Mouse (Mus musculus) CH12.LX (cell line): ENCODE measurements around the gene Pde9a.

ENCODE experiments used
- CHD1 ChIP-seq: IDR thresholded peaks from 2 replicates; pipeline ENCODE4 v1.6.1; 2012; ENCODE audit warnings: low read depth, low read length, improper control_type of control experiment, inconsistent platforms
- CTCF ChIP-seq, 2 experiments: IDR thresholded peaks in 1 of 2; conservative IDR thresholded peaks in 1 of 2; 2 replicates each; pipeline ENCODE4 v1.5.1; 2011 to 2012; ENCODE audit warnings: low read depth in 2 of 2, low read length in 2 of 2, improper control_type of control experiment in 1 of 2, inconsistent platforms in 1 of 2, mild to moderate bottlenecking in 1 of 2, moderate library complexity in 1 of 2
- E2F4 ChIP-seq: IDR thresholded peaks from 2 replicates; pipeline ENCODE4 v1.6.1; 2011; ENCODE audit warnings: low read depth, low read length, improper control_type of control experiment; ENCODE audit not compliant: insufficient replicate concordance
- EP300 ChIP-seq: IDR thresholded peaks from 2 replicates; pipeline ENCODE4 v1.6.1; 2011; ENCODE audit warnings: low read length, improper control_type of control experiment
- GABPA ChIP-seq: IDR thresholded peaks from 2 replicates; pipeline ENCODE4 v1.6.1; 2012; ENCODE audit warnings: low read depth, low read length, improper control_type of control experiment, inconsistent platforms; ENCODE audit not compliant: insufficient replicate concordance
- JUN ChIP-seq: IDR thresholded peaks from 2 replicates; pipeline ENCODE4 v1.6.1; 2011; ENCODE audit warnings: low read depth, mild to moderate bottlenecking, low read length, improper control_type of control experiment, moderate library complexity; ENCODE audit not compliant: insufficient read depth
- KAT2A ChIP-seq: IDR thresholded peaks from 2 replicates; pipeline ENCODE4 v1.6.1; 2012; ENCODE audit warnings: low read length, improper control_type of control experiment, inconsistent platforms; ENCODE audit not compliant: insufficient replicate concordance
- POLR2A ChIP-seq: IDR thresholded peaks from 2 replicates; pipeline ENCODE4 v1.6.1; 2011; ENCODE audit warnings: low read depth, mild to moderate bottlenecking, improper control_type of control experiment, low read length
- USF1 ChIP-seq: IDR thresholded peaks from 2 replicates; pipeline ENCODE4 v1.6.1; 2014; ENCODE audit warnings: low read depth, mild to moderate bottlenecking, inconsistent platforms, low read length, improper control_type of control experiment

DNA sequence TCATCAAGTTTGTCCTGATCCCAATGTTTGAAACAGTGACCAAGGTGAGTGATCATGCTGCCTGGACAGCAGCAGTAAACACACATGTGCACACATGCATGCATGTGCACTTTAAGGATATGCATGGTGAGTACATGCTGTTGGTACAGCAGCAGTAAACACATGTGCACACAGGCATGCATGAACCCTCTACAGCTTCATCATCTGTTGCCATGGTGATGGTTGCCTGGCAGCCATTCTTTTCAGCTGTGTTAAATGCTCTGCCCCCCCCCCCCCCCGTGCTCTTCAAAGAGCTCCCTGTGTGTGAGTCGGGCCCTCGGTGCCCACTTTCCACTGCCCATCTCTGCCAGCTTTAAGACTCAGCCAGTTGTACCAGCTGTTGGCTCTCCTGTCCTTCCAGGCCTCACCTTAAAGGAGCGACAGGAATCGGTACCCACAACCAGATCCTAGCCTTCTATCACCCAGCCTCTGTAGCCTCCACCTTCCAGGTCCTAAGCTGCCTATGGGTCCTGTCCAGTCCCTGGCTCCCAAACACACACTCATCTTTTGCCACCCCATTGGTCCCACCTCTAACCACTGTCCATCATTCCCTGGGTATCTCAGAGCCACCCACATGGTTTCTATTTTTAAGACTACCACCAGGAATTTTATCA, 84.9 kb downstream of the Pde9a start:
- no peak for TF ChIP-seq POLR2A
- no peak for TF ChIP-seq CHD1
- TF ChIP-seq EP300 = no peak
- no peak for TF ChIP-seq CTCF (conservative IDR thresholded peaks at IDR 0.05 in 1 of 2, IDR thresholded peaks at IDR 0.05 in 1 of 2; ENCODE audit: low read depth in 2 of 2, low read length in 2 of 2)
- TF ChIP-seq GABPA = no peak
- no peak for TF ChIP-seq KAT2A
- TF ChIP-seq E2F4 = no peak
- no peak for TF ChIP-seq USF1
- no peak for TF ChIP-seq JUN
